ENCODE assay signal across 16 mouse cellular contexts in genomic region chr2:48558641-48559040, GRCm38 (mm10).
"Had no signal": no experiment of that assay in that cellular context is flagged by ENCODE, and none has a peak within 500 bp of the region (broad histone marks: within the 10 kb centered on the region; RNA-seq: fewer than 3 reads in every experiment).

No protein-coding gene starts in this region.

- H3K4me3 ChIP-seq: kidney, embryonic 15.5 days; left cerebral cortex, adult 2 months; liver, embryonic 13.5 days; megakaryocyte, embryonic 14.5 days; midbrain, embryonic 10.5 days; midbrain, embryonic 13.5 days; myocyte; neural tube, embryonic 13.5 days had no signal

- DNase-seq: kidney, adult 8-10 months; kidney, postnatal 10 days; kidney, postnatal 36 days; layer of hippocampus, postnatal 36 days; liver, embryonic 13.5 days; lung, adult 2 months; lung, postnatal 36 days; thymus, adult 18-20 months; thymus, postnatal 36 days had no signal

- H3K9ac ChIP-seq: kidney, embryonic 15.5 days; liver, embryonic 13.5 days; midbrain, embryonic 13.5 days; neural tube, embryonic 13.5 days had no signal

- H3K27ac ChIP-seq: kidney, embryonic 15.5 days; left cerebral cortex, adult 2 months; liver, embryonic 13.5 days; midbrain, embryonic 10.5 days; midbrain, embryonic 13.5 days; neural tube, embryonic 13.5 days had no signal

- H3K4me1 ChIP-seq: kidney, embryonic 15.5 days; liver, embryonic 13.5 days; megakaryocyte, embryonic 14.5 days; midbrain, embryonic 10.5 days; midbrain, embryonic 13.5 days; neural tube, embryonic 13.5 days had no signal

- H3K36me3 ChIP-seq: kidney, embryonic 15.5 days; liver, embryonic 13.5 days; midbrain, embryonic 10.5 days; midbrain, embryonic 13.5 days; neural tube, embryonic 13.5 days had no signal

- H3K27me3 ChIP-seq: kidney, embryonic 15.5 days; liver, embryonic 13.5 days; megakaryocyte, embryonic 14.5 days; midbrain, embryonic 13.5 days; neural tube, embryonic 13.5 days had no signal
